Mouse (Mus musculus) kidney, embryonic 14.5 days (tissue): ENCODE data around the gene Gm16503. TPM values are rescaled to one million over a fixed set of nuclear protein-coding genes. Genes with fewer than 3 reads are reported as not detected.
"Not testable (repeated sequence)": the region's sequence is repeated elsewhere in the genome, so short reads cannot be mapped to it uniquely, and the experiment has no call there.

Experiments used
- ATAC-seq: fragments of 200-750 bp; cut with Nextera tagmentation; 2 replicates; pipeline ENCODE4 v1.8.0; 2017; ENCODE audit warnings: moderate number of reproducible peaks, mild to moderate bottlenecking, moderate TSS enrichment, moderate library complexity; ENCODE audit not compliant: low FRiP score, low TSS enrichment
- H3K27ac ChIP-seq: fragments of 300-500 bp; sonication (generic); 2 replicates; pipeline ENCODE4 v1.5.1; 2014; ENCODE audit warnings: low read depth, mild to moderate bottlenecking, low read length, moderate library complexity, mixed read lengths
- H3K27me3 ChIP-seq: fragments of 300-500 bp; sonication (generic); 2 replicates; pipeline ENCODE4 v1.6.1; 2014; ENCODE audit warnings: mild to moderate bottlenecking, low read length; ENCODE audit not compliant: control insufficient read depth, insufficient read depth
- H3K36me3 ChIP-seq: fragments of 300-500 bp; sonication (generic); 2 replicates; pipeline ENCODE4 v1.6.1; 2014; ENCODE audit warnings: low read length, mixed read lengths; ENCODE audit not compliant: control insufficient read depth, insufficient read depth
- H3K4me1 ChIP-seq: fragments of 300-500 bp; sonication (generic); 2 replicates; pipeline ENCODE4 v1.6.1; 2014; ENCODE audit warnings: low read length, mixed read lengths; ENCODE audit not compliant: control insufficient read depth, insufficient read depth
- H3K4me2 ChIP-seq: fragments of 300-500 bp; sonication (generic); replicated peaks from 2 replicates; pipeline ENCODE4 v1.6.1; 2014; ENCODE audit warnings: low read depth, mild to moderate bottlenecking, low read length
- H3K4me3 ChIP-seq: fragments of 300-500 bp; sonication (generic); 2 replicates; pipeline ENCODE4 v1.5.1; 2014; ENCODE audit warnings: mild to moderate bottlenecking, low read length
- H3K9ac ChIP-seq: fragments of 300-500 bp; sonication (generic); 2 replicates; pipeline ENCODE4 v1.6.1; 2014; ENCODE audit warnings: low read depth, mild to moderate bottlenecking, low read length, moderate library complexity
- H3K9me3 ChIP-seq: fragments of 300-500 bp; sonication (generic); 2 replicates; pipeline ENCODE4 v1.6.1; 2016; ENCODE audit warnings: low read length; ENCODE audit not compliant: control insufficient read depth
- WGBS: fragments of 180-500 bp; shearing (Covaris S2); extraction: QIAGEN DNeasy Blood & Tissue Kit; methylation state at CpG from one replicate; pipeline ENCODE4 v1.1.7; 2014; 5-methylcytosine and 5-hydroxymethylcytosine counted together
- polyA plus RNA-seq: library from polyadenylated mRNA; unstranded; fragments of >200 nt; fragmentation: Nextera tagmentation; extraction: Ambion mirVana; gene quantifications from 2 replicates; pipeline ENCODE4 v1.2.1, GENCODE M21; 2014

Gene Gm16503
- polyA plus RNA-seq, 1 experiment from 2014 or later = 0.72 TPM

- 90% methylated on average over 4 of the region's 4 CpGs for WGBS
- not testable (repeated sequence) for ATAC-seq, H3K4me3 ChIP-seq, H3K4me2 ChIP-seq, H3K4me1 ChIP-seq, H3K36me3 ChIP-seq, H3K27ac ChIP-seq, H3K9ac ChIP-seq, H3K27me3 ChIP-seq
- peaks cover 13% of the 10 kb centered on the region; the same call in 1 of the 2 replicates for H3K9me3 ChIP-seq
Observed at GRCm38 (mm10) chr4:147579371-147579770, 39.4 kb downstream of the Gm16503 start.

GRCm38 (mm10) chr4:147586511-147587473 lies 46.8 kb downstream of the Gm16503 start:
- Histone ChIP-seq H3K9me3 (peaks cover 22% of the 10 kb centered on the region), H3K4me1 (no peaks in the 10 kb centered on the region), H3K4me2 (no peak overlapping the region), H3K36me3 (no peaks in the 10 kb centered on the region), H3K27me3 (no peaks in the 10 kb centered on the region), H3K4me3 (no peak overlapping the region), H3K27ac (no peak overlapping the region), H3K9ac (no peak overlapping the region)
- ATAC-seq = no peak
- 60% methylated on average over 1 of the region's 1 CpGs for WGBS

Other genes starting within 250 kb of the Gm16503 start
- 0.32 and 0.34 TPM in 2 replicates for gene Zfp988, start 234.5 kb upstream of the Gm16503 start, polyA plus RNA-seq
- gene Zfp978, start 178.9 kb upstream of the Gm16503 start, polyA plus RNA-seq = 0.27 TPM in 1 of 2 replicates, not detected in the other
- 8.6 and 10.7 TPM in 2 replicates for gene Zfp982, start 47.8 kb upstream of the Gm16503 start, polyA plus RNA-seq
- gene Zfp985, start 13.1 kb downstream of the Gm16503 start, polyA plus RNA-seq = 0.47 and 0.54 TPM in 2 replicates
- gene Zfp979, start 102.3 kb downstream of the Gm16503 start, polyA plus RNA-seq = 5.4 and 5.5 TPM in 2 replicates
- gene Zfp534, start 162.3 kb downstream of the Gm16503 start, polyA plus RNA-seq = not detected in 2 replicates